Mouse (Mus musculus) spleen, adult 2 months (tissue): ENCODE measurements at regions not wholly inside any gene's neighbourhood (a gene's known extent, or its start where the extent isn't known, plus 50 kb on each side); places are given as distances from the start of the nearest gene placed in this dataset.

Experiments used
- DNase-seq, 2 experiments: peaks; one replicate each; pipeline versions ENCODE4 v3.0.0 to v3.0.0-alpha.2; 2012 to 2021; ENCODE audit warnings: low spot score in 2 of 2, low read depth in 1 of 2
- H3K27ac ChIP-seq: fragments of 200-500 bp; 2 replicates; pipeline ENCODE4 v1.5.1; 2012; ENCODE audit warnings: low read length, inconsistent platforms; ENCODE audit not compliant: insufficient read depth
- H3K27me3 ChIP-seq: fragments of 200-500 bp; 2 replicates; pipeline ENCODE4 v1.6.1; 2012; ENCODE audit warnings: mild to moderate bottlenecking, moderate library complexity, low read length, inconsistent platforms; ENCODE audit not compliant: control insufficient read depth, insufficient read depth
- H3K36me3 ChIP-seq: fragments of 200-500 bp; 2 replicates; pipeline ENCODE4 v1.6.1; 2012; ENCODE audit warnings: mild to moderate bottlenecking, low read length, inconsistent platforms; ENCODE audit not compliant: control insufficient read depth, insufficient read depth
- H3K4me1 ChIP-seq: fragments of 200-500 bp; 2 replicates; pipeline ENCODE4 v1.6.1; 2011; ENCODE audit warnings: inconsistent platforms; ENCODE audit not compliant: control insufficient read depth, insufficient read depth, insufficient read length
- H3K4me3 ChIP-seq: fragments of 200-500 bp; 2 replicates; pipeline ENCODE4 v1.5.1; 2011; ENCODE audit warnings: mild to moderate bottlenecking, inconsistent platforms; ENCODE audit not compliant: insufficient read depth, insufficient read length; ENCODE audit errors: extremely low read depth
- CTCF ChIP-seq: fragments of 200-500 bp; IDR thresholded peaks from 2 replicates; pipeline ENCODE4 v1.5.1; 2011; ENCODE audit warnings: mild to moderate bottlenecking, inconsistent platforms; ENCODE audit not compliant: insufficient read depth, insufficient read length, insufficient replicate concordance; ENCODE audit errors: extremely low read depth
- POLR2A ChIP-seq: fragments of 200-500 bp; IDR thresholded peaks from 2 replicates; pipeline ENCODE4 v1.6.1; 2011; ENCODE audit warnings: low read depth, low read length, inconsistent platforms
- WGBS: fragments of 180-500 bp; shearing (Covaris S2); methylation state at CpG from one replicate; pipeline ENCODE4 v1.1.7; 2018; 5-methylcytosine and 5-hydroxymethylcytosine counted together

GRCm38 (mm10) chr6:127362166-127362565 lies 84.5 kb upstream of the Parp11 start:
- no peaks in the 10 kb centered on the region for H3K36me3 ChIP-seq
- 92% methylated on average over 5 of the region's 5 CpGs for WGBS
- H3K4me1 ChIP-seq: no peaks in the 10 kb centered on the region
- no peaks in the 10 kb centered on the region for H3K27me3 ChIP-seq
- no peak overlapping the region for H3K4me3 ChIP-seq
- no peak overlapping the region for H3K27ac ChIP-seq
- TF ChIP-seq POLR2A (no peak), CTCF (no peak)
- no peak for DNase-seq

DNA sequence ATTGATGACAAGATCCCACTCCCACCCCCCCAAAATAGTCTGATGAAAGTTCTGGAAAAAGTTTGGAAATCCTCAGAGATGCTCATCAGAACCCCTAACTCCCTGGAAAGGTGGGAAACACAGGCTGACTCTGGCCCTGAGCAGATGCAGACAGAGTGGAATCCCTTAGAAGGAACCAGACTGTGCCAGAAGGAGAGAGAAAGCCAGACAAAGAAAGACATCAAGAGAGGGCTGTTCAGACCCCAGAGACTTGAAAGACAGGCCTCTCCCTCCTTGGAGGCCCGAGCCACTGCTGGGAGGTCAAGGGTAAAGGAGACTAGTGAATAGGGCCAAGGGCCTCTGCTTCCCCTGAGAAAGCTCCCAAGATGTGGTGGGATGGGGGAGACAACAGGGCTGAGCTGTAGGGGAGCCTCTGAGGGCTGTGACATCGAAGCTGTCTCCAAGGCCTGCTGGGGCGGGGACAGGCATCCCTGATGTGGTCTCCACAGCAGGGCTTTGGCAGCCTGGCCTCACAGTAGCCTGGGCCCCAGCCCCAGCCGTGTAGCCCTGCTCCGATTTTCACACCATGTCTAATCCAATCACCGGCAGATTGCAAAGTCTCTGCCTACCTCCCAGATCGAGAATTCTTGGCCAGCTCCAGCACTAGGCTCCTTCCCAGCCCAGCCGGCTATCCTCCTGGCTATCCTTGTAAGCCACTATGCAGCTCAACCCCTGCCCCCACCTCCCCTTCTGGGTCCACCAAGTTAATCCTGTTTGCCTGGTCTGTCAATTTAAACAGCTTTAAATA lies 83.5 kb upstream of the Parp11 start:
- no peaks in the 10 kb centered on the region for H3K36me3 ChIP-seq
- H3K4me1 ChIP-seq: no peaks in the 10 kb centered on the region
- H3K4me3 ChIP-seq: no peak overlapping the region
- H3K27me3 ChIP-seq: no peaks in the 10 kb centered on the region
- WGBS: 86% methylated on average over 8 of the region's 8 CpGs
- no peak for TF ChIP-seq POLR2A
- TF ChIP-seq CTCF: no peak
- H3K27ac ChIP-seq: no peak overlapping the region
- no peak for DNase-seq

- H3K27me3 ChIP-seq: no peaks in the 10 kb centered on the region
- no peak overlapping the region for H3K27ac ChIP-seq
- TF ChIP-seq CTCF: no peak
- TF ChIP-seq POLR2A: no peak
- no peaks in the 10 kb centered on the region for H3K36me3 ChIP-seq
- no peaks in the 10 kb centered on the region for H3K4me1 ChIP-seq
- H3K4me3 ChIP-seq: no peak overlapping the region
- no peak for DNase-seq
- 80% methylated on average over 7 of the region's 7 CpGs for WGBS
Observed at GRCm38 (mm10) chr6:127363871-127364590, 82.6 kb upstream of the Parp11 start.

- WGBS: 85% methylated on average over 5 of the region's 5 CpGs
- H3K4me3 ChIP-seq: no peak overlapping the region
- no peaks in the 10 kb centered on the region for H3K27me3 ChIP-seq
- no peaks in the 10 kb centered on the region for H3K36me3 ChIP-seq
- H3K27ac ChIP-seq: no peak overlapping the region
- no peaks in the 10 kb centered on the region for H3K4me1 ChIP-seq
- TF ChIP-seq CTCF (no peak), POLR2A (no peak)
- DNase-seq: no peak
Observed at GRCm38 (mm10) chr6:127364591-127365187, 82.0 kb upstream of the Parp11 start.

DNA sequence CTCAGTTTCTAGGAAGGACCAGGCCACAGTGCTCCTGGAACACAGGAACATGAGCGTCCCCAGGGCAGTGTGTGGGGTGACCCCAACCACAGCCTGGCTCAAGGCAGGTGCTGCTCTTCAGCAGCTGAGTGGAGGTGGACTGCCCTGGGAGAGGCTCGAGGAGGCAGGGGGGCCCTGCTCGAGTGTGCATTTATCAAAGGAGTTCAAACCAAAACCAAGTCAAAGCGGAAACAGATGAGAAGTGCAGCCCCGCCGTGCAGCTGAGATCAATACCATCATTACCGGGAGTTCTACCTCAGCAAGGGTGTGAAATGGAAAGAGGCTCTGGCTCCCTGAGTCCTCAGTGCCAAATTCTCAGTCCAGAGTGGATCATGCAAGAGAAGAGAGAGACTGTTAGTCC lies 81.4 kb upstream of the Parp11 start:
- no peak overlapping the region for H3K4me3 ChIP-seq
- H3K27ac ChIP-seq: no peak overlapping the region
- no peak for DNase-seq
- TF ChIP-seq POLR2A (no peak), CTCF (no peak)
- 63% methylated on average over 7 of the region's 7 CpGs for WGBS
- no peaks in the 10 kb centered on the region for H3K36me3 ChIP-seq
- no peaks in the 10 kb centered on the region for H3K27me3 ChIP-seq
- H3K4me1 ChIP-seq: no peaks in the 10 kb centered on the region

DNA sequence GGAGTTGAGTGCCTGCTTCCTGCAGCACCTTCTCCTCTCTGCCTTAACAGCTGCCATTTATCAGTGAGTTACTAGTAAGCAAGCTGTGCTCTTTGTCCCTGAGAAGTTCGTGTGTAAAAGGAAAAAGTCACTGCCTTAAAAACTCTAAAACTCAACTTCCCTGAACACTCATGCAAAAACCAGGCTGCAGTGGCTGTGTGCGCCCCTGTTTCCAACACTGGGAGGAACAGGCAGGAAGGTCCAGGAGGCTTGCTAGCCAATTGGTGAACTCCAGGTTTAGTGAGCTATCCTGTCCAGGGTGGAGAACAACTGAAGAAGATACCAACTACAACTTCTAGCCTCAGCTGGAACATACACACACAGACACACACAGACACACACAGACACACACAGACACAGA lies 81.0 kb upstream of the Parp11 start:
- WGBS: 64% methylated on average over 2 of the region's 2 CpGs
- TF ChIP-seq POLR2A: no peak
- no peak for TF ChIP-seq CTCF
- Histone ChIP-seq H3K36me3 (no peaks in the 10 kb centered on the region), H3K27me3 (no peaks in the 10 kb centered on the region), H3K27ac (no peak overlapping the region), H3K4me1 (no peaks in the 10 kb centered on the region), H3K4me3 (no peak overlapping the region)
- no peak for DNase-seq

DNA sequence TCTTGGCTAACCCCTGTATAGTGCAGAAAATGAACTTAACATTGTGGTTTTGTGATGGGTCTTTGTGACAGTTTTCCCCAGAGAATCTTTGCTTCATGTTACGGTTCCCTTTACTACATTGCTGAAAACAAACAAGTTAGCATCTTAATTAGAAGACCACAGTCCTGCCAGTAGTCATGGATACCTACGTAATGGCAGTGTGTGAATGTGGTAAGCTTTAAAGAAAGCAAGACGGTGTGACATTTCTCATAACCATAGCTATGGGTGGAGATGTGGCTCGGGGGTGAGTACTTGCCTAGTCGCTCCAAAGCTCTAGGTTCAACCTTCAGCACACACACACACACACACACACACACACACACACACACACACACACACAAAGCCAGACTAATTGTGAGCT lies 73.6 kb upstream of the Parp11 start:
- Histone ChIP-seq H3K27ac (no peak overlapping the region), H3K4me3 (no peak overlapping the region), H3K27me3 (no peaks in the 10 kb centered on the region), H3K36me3 (no peaks in the 10 kb centered on the region), H3K4me1 (no peaks in the 10 kb centered on the region)
- TF ChIP-seq CTCF: no peak
- TF ChIP-seq POLR2A: no peak
- 63% methylated on average over 5 of the region's 5 CpGs for WGBS
- no peak for DNase-seq
